Mouse (Mus musculus) G1E (cell line): ENCODE results near the gene Cobl. TPM values are rescaled to one million over a fixed set of nuclear protein-coding genes. Genes with fewer than 3 reads are reported as not detected.

Experiments used
- ATAC-seq: 2 replicates; pipeline ENCODE4 v1.8.0; 2016; ENCODE audit warnings: mild to moderate bottlenecking; ENCODE audit not compliant: insufficient number of reproducible peaks, poor library complexity, low FRiP score, severe bottlenecking; ENCODE audit errors: extremely low read depth
- DNase-seq: peaks from one replicate; pipeline ENCODE4 v3.0.0; 2012; ENCODE audit warnings: low spot score
- H3K27me3 ChIP-seq: 2 replicates; pipeline ENCODE4 v1.6.1; 2012; ENCODE audit warnings: mild to moderate bottlenecking, low read length, inconsistent platforms; ENCODE audit not compliant: insufficient read depth
- H3K36me3 ChIP-seq: replicated peaks from 2 replicates; pipeline ENCODE3; 2012; ENCODE audit warnings: mild to moderate bottlenecking, inconsistent platforms
- H3K4me1 ChIP-seq: 2 replicates; pipeline ENCODE4 v1.6.1; 2012; ENCODE audit warnings: low read depth, low read length, inconsistent platforms, mixed read lengths; ENCODE audit not compliant: insufficient read depth
- H3K4me3 ChIP-seq: 2 replicates; pipeline ENCODE4 v1.5.1; 2012; ENCODE audit warnings: low read depth, mild to moderate bottlenecking, inconsistent platforms, low read length, moderate library complexity, mixed read lengths
- H3K9me3 ChIP-seq: replicated peaks from 2 replicates; pipeline ENCODE4 v1.6.1; 2012; ENCODE audit warnings: inconsistent platforms
- CTCF ChIP-seq: IDR thresholded peaks from 2 replicates; pipeline ENCODE4 v1.5.1; 2012; ENCODE audit warnings: low read depth, low read length, inconsistent platforms, mixed read lengths
- GATA1 ChIP-seq: IDR thresholded peaks from 2 replicates; pipeline ENCODE4 v1.6.1; 2012; ENCODE audit warnings: borderline replicate concordance, low read length, inconsistent platforms, mixed read lengths
- GATA2 ChIP-seq: IDR thresholded peaks from 2 replicates; pipeline ENCODE4 v1.6.1; 2012; ENCODE audit warnings: low read depth, low read length, inconsistent platforms, borderline replicate concordance
- POLR2AphosphoS5 ChIP-seq: IDR thresholded peaks from 2 replicates; pipeline ENCODE4 v1.6.1; 2012; ENCODE audit warnings: low read depth, low read length, inconsistent platforms; ENCODE audit not compliant: insufficient replicate concordance
- TAL1 ChIP-seq: conservative IDR thresholded peaks from 2 replicates; pipeline ENCODE4 v1.6.1; 2012; ENCODE audit warnings: low read depth, low read length, inconsistent platforms, mixed read lengths
- polyA plus RNA-seq: library from polyadenylated mRNA; stranded (reverse); fragments of >175 nt; gene quantifications from 2 replicates; pipeline ENCODE4 v1.2.3, GENCODE M21; 2012
- total RNA-seq, 2 experiments: library from RNA; stranded (forward) in 1 of 2; stranded (reverse) in 1 of 2; fragments of 200-1000 nt in 1 of 2; fragments of >200 nt in 1 of 2; fragmentation: Nextera tagmentation in 1 of 2; gene quantifications; 2 replicates each; pipeline ENCODE4 v1.2.3; 2014 to 2017

The Cobl gene
- total and polyA plus RNA-seq, 3 experiments, result 0.22 TPM; not detected in 2

DNA sequence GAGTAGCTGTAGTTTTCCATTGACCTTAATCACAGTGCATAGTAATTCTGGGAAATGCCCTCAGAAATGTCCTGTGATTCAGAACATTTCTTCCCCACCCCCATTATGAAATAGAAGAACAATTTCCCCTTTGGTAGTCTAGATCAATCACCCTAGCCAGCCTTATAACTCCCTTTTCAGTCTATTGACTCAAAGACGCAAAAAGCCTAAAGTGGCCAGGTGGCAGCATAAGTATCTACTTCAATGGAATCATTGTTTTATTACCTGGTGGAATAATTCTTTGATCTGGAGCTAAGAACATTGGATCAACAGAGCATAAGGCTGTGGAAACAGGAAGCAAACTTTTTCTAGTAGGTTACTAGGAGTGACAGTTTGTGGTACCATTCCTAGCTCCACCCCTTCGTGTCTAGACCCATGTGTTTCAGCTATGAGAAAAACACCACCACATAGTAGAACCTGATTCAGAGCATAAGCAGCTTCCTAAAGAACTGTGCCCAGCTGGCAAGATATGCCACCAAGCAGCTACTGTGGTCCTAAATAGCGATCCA, 15.2 kb upstream of the Cobl start:
- DNase-seq (no peak), ATAC-seq (no peak)
- no peak overlapping the region for H3K4me3 ChIP-seq
- no peaks in the 10 kb centered on the region for H3K9me3 ChIP-seq
- TF ChIP-seq CTCF (no peak), TAL1 (no peak), POLR2AphosphoS5 (no peak), GATA2 (no peak), GATA1 (no peak)
- H3K27me3 ChIP-seq, result no peaks in the 10 kb centered on the region
- no peaks in the 10 kb centered on the region for H3K4me1 ChIP-seq
- no peaks in the 10 kb centered on the region for H3K36me3 ChIP-seq

- H3K36me3 ChIP-seq, result no peaks in the 10 kb centered on the region
- no peak for DNase-seq
- no peak for ATAC-seq
- no peak for TF ChIP-seq GATA2
- TF ChIP-seq POLR2AphosphoS5, result no peak
- no peak for TF ChIP-seq CTCF
- no peak for TF ChIP-seq TAL1
- TF ChIP-seq GATA1, result no peak
- no peaks in the 10 kb centered on the region for H3K4me1 ChIP-seq
- no peaks in the 10 kb centered on the region for H3K27me3 ChIP-seq
- H3K4me3 ChIP-seq, result no peak overlapping the region
- H3K9me3 ChIP-seq, result no peaks in the 10 kb centered on the region
Observed at GRCm38 (mm10) chr11:12474299-12474935, 9.7 kb upstream of the Cobl start.

DNA sequence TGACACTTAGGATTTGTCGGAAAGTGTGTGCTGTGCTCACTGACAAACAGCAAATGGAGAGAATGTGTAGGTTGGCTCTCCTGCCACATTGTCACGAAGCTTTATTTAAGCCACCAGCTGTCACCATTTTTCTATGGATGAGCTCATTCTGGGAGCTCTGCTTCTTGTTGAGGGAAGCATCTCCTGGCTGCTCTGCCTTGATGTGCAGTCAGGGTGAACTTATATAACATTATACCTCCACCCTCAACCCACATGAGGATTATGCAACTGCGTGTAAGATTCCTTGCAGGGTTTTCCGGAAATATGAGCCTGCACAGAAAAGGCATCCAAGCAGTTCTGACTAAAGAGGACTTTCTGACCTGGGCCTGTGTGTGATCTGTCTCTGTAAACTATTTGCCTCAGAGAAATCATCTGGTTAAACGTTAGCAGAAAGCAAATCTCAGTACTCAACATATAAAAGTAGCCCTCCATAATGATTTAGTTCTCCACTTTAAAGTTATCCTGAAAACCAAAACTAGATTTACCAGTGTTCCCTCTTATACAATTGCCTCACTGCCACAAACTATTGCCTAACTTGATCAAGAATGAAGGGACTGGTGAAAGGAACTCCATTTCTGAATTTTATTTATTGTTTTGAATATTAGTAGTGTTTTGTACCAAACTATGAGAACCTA, 9.0 kb upstream of the Cobl start:
- no peaks in the 10 kb centered on the region for H3K4me1 ChIP-seq
- ATAC-seq (no peak), DNase-seq (no peak)
- H3K36me3 ChIP-seq, result no peaks in the 10 kb centered on the region
- no peaks in the 10 kb centered on the region for H3K27me3 ChIP-seq
- H3K9me3 ChIP-seq, result no peaks in the 10 kb centered on the region
- no peak overlapping the region for H3K4me3 ChIP-seq
- TF ChIP-seq POLR2AphosphoS5 (no peak), TAL1 (no peak), GATA1 (no peak), GATA2 (no peak), CTCF (no peak)

DNA sequence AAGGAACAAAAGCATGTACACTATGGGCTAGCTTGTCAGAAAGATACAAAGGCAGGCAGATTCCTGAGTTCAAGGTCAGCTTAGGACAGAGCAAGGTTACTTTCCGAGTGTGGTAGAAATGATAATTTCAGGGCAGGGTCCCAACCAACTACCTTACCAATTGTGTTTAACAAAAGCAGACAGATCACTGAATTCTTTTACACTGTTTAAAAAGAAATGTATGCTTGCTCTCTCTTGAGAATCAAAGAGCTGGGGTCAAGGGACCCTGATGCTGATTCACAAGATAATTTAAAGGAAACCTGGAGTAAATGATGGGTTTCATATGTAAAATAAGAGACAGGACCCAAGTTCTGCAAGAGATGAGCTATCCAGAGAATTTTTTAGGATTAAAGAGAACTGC, 4.9 kb upstream of the Cobl start:
- Histone ChIP-seq H3K4me1 (no peaks in the 10 kb centered on the region), H3K4me3 (no peak overlapping the region), H3K36me3 (no peaks in the 10 kb centered on the region), H3K27me3 (no peaks in the 10 kb centered on the region; the same call in 1 of the 2 replicates), H3K9me3 (no peaks in the 10 kb centered on the region)
- DNase-seq, result no peak
- no peak for ATAC-seq
- TF ChIP-seq POLR2AphosphoS5 (no peak), GATA1 (no peak), CTCF (no peak)

DNA sequence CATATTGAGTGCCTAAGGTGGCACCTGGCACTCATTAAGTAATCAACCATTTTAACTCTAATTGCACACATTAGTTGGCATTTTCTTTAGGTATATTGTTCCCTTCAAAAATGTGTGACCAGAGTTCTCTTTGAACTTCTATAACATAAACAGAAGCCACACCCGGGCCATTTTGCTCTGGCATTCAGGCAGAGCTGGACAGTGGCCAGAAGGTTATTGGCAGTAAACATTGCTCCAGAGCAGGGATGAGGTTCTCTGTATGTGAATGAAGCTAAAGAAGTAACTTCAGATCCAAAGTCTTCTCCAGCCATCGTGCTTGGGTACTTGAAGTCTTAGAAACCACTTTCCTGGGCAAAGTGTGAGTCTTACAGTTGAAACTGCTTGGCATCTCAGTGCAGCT, 3.9 kb upstream of the Cobl start:
- no peaks in the 10 kb centered on the region for H3K4me1 ChIP-seq
- H3K4me3 ChIP-seq, result no peak overlapping the region
- no peaks in the 10 kb centered on the region for H3K36me3 ChIP-seq
- ATAC-seq, result no peak
- H3K9me3 ChIP-seq, result no peaks in the 10 kb centered on the region
- DNase-seq, result no peak
- TF ChIP-seq GATA1 (no peak), TAL1 (no peak), GATA2 (no peak), POLR2AphosphoS5 (no peak), CTCF (no peak)
- peaks cover 8% of the 10 kb centered on the region; the same call in 1 of the 2 replicates for H3K27me3 ChIP-seq

- no peak for TF ChIP-seq POLR2AphosphoS5
- TF ChIP-seq TAL1, result no peak
- TF ChIP-seq CTCF, result no peak
- TF ChIP-seq GATA2, result no peak
- TF ChIP-seq GATA1, result no peak
- DNase-seq (no peak), ATAC-seq (no peak)
- Histone ChIP-seq H3K9me3 (no peaks in the 10 kb centered on the region), H3K4me1 (no peaks in the 10 kb centered on the region), H3K36me3 (no peaks in the 10 kb centered on the region), H3K4me3 (no peak overlapping the region), H3K27me3 (peaks cover 10% of the 10 kb centered on the region; the same call in 1 of the 2 replicates)
Observed at GRCm38 (mm10) chr11:12467836-12468235, 3.1 kb upstream of the Cobl start.
